Mouse (Mus musculus) lung, postnatal 0 days (tissue): ENCODE data around the gene Helz.

ENCODE experiments used
- CTCF ChIP-seq: IDR thresholded peaks from 2 replicates; pipeline ENCODE4 v1.5.1; 2016; ENCODE audit warnings: antibody characterized with exemption, mild to moderate bottlenecking
- EP300 ChIP-seq: IDR thresholded peaks from 2 replicates; pipeline ENCODE4 v1.6.1; 2016; ENCODE audit warnings: antibody characterized with exemption, mild to moderate bottlenecking, control low read depth

DNA sequence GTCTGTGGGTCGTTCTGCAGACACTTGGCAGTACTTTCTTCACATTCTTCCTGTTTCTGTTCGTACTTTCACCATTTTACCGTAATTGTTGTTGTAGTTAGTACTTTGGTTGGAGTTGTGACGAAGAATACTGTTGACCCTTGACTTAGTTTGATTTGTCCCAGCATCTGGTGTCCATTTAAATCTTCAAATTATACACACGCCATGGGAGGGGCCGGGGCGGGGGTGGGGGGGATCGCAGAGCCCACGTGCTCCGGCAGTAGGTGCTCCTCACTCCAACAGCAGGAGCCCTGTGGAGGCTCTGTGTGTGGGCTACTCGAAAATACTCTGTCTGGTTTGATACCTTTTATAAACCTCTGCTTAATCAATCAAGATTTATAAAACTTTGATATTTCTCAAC, 78.0 kb downstream of the Helz start:
- TF ChIP-seq EP300 (no peak), CTCF (no peak)
